Mouse (Mus musculus) heart, adult 2 months (tissue): ENCODE data around the gene Kifc5b. TPM values are rescaled to one million over a fixed set of nuclear protein-coding genes. Genes with fewer than 3 reads are reported as not detected.

ENCODE experiments used
- DNase-seq, 2 experiments: peaks; one replicate each; pipeline ENCODE4 v3.0.0; 2021
- H3K27ac ChIP-seq: fragments of 200-600 bp; 2 replicates; pipeline ENCODE4 v1.8.1; 2022
- H3K27me3 ChIP-seq: fragments of 200-500 bp; 2 replicates; pipeline ENCODE4 v1.6.1; 2012; ENCODE audit warnings: mild to moderate bottlenecking, low read length, inconsistent platforms, mixed read lengths; ENCODE audit not compliant: control insufficient read depth, insufficient read depth
- H3K36me3 ChIP-seq: fragments of 200-500 bp; 2 replicates; pipeline ENCODE4 v1.6.1; 2012; ENCODE audit warnings: low read length, inconsistent platforms; ENCODE audit not compliant: control insufficient read depth, insufficient read depth
- H3K4me1 ChIP-seq: fragments of 200-500 bp; 2 replicates; pipeline ENCODE4 v1.6.1; 2011; ENCODE audit warnings: low read length; ENCODE audit not compliant: control insufficient read depth, insufficient read depth
- H3K4me3 ChIP-seq: fragments of 200-600 bp; 2 replicates; pipeline ENCODE4 v1.8.1; 2022
- H3K79me2 ChIP-seq: fragments of 200-500 bp; replicated peaks from 2 replicates; pipeline ENCODE4 v1.6.1; 2012; ENCODE audit warnings: mild to moderate bottlenecking, inconsistent platforms, low read length, moderate library complexity, mixed read lengths; ENCODE audit not compliant: control insufficient read depth, insufficient read depth
- H3K9ac ChIP-seq: fragments of 200-500 bp; 2 replicates; pipeline ENCODE4 v1.6.1; 2012; ENCODE audit warnings: low read depth, mild to moderate bottlenecking, control low read depth, inconsistent platforms, low read length, mixed read lengths
- CTCF ChIP-seq: fragments of 200-600 bp; IDR thresholded peaks from 2 replicates; pipeline ENCODE4 v1.8.1; 2022; ENCODE audit warnings: antibody characterized with exemption, mild to moderate bottlenecking, moderate library complexity
- EP300 ChIP-seq: fragments of 200-500 bp; IDR thresholded peaks from 2 replicates; pipeline ENCODE4 v1.6.1; 2011; ENCODE audit warnings: low read depth, low read length, control low read depth; ENCODE audit not compliant: insufficient read depth
- POLR2A ChIP-seq: fragments of 200-500 bp; IDR thresholded peaks from 2 replicates; pipeline ENCODE4 v1.6.1; 2011; ENCODE audit warnings: mild to moderate bottlenecking, low read depth, low read length, control low read depth; ENCODE audit not compliant: insufficient read depth
- WGBS: fragments of 180-500 bp; shearing (Covaris S2); methylation state at CpG from one replicate; pipeline ENCODE4 v1.1.7; 2018; 5-methylcytosine and 5-hydroxymethylcytosine counted together
- intact Hi-C: fragments of 180-260 bp; cut with DNase I; formaldehyde crosslinking; loops from one replicate; pipeline ENCODE4 v1.15.1; 2025
- long read RNA-seq: library from polyadenylated mRNA; stranded (forward); transcript quantifications from one replicate; pipeline ENCODE4 v2.0.0, GENCODE M21; 2021
- polyA plus RNA-seq: library from polyadenylated mRNA; depleted of rRNA; stranded (reverse); fragments of >200 nt; gene quantifications from 2 replicates; pipeline ENCODE4 v1.2.3, GENCODE M21; 2012; rRNA removed
- total RNA-seq, 2 experiments: library from RNA; stranded (reverse); gene quantifications; 2 replicates each; pipeline ENCODE4 v1.2.3; 2021

Gene Kifc5b
- total RNA-seq (under 1 TPM; 0.26 to 0.36 TPM), polyA plus RNA-seq (0.62 and 0.79 TPM in 2 replicates)
- long read RNA-seq: 0 reads

- peak; percentile 99 for DNase-seq
- Histone ChIP-seq H3K9ac (peak within 1 kb of the TSS; percentile 70), H3K4me3 (peak within 1 kb of the TSS; percentile 66), H3K27ac (no peak within 1 kb of the TSS; the same call in 1 of the 2 replicates), H3K4me1 (peaks cover 2% of the 10 kb centered on the region; the same call in 1 of the 2 replicates), H3K79me2 (no peaks in the 10 kb centered on the region), H3K36me3 (no peaks in the 10 kb centered on the region), H3K27me3 (no peaks in the 10 kb centered on the region)
- intact Hi-C loops: loop anchor here (2.0 to 5.0 kb wide), 3 partner anchors 30 to 112 kb away; partner anchors contain the start of genes Bak1 and Zbtb9
- WGBS: under 1% methylated on average over 72 of the region's 72 CpGs
- TF ChIP-seq EP300: peak; percentile 97
- no peak for TF ChIP-seq POLR2A
- peak; percentile 95; the same call in 1 of the 2 replicates for TF ChIP-seq CTCF
These were observed at the start of gene Kifc5b for GRCm38 (mm10) chr17:26916711-26917482. Kifc5b (plus strand) TSS chr17:26917091.

- H3K4me1 ChIP-seq: peaks cover 6% of the 10 kb centered on the region; the same call in 1 of the 2 replicates
- no peak overlapping the region for H3K9ac ChIP-seq
- 33% methylated on average over 5 of the region's 5 CpGs for WGBS
- no peaks in the 10 kb centered on the region for H3K36me3 ChIP-seq
- TF ChIP-seq POLR2A (peak; percentile 47; the same call in 1 of the 2 replicates), EP300 (peak; percentile 93; the same call in 1 of the 2 replicates), CTCF (peak; percentile 34)
- H3K79me2 ChIP-seq: no peaks in the 10 kb centered on the region
- DNase-seq: peak; percentile 59 to 85
- intact Hi-C loops: no loop called here
- H3K27me3 ChIP-seq: no peaks in the 10 kb centered on the region
- no peak overlapping the region for H3K4me3 ChIP-seq
- H3K27ac ChIP-seq: peak overlapping the region; percentile 73
These were observed 48.1 kb upstream of the Kifc5b start for GRCm38 (mm10) chr17:26868756-26869155.

- 66% methylated on average over 3 of the region's 3 CpGs for WGBS
- Histone ChIP-seq H3K9ac (no peak overlapping the region), H3K27ac (no peak overlapping the region), H3K4me1 (peaks cover 3% of the 10 kb centered on the region; the same call in 1 of the 2 replicates), H3K4me3 (no peak overlapping the region), H3K79me2 (no peaks in the 10 kb centered on the region; the same call in 1 of the 2 replicates), H3K36me3 (no peaks in the 10 kb centered on the region), H3K27me3 (no peaks in the 10 kb centered on the region)
- DNase-seq: no peak
- intact Hi-C loops: no loop called here
- no peak for TF ChIP-seq POLR2A
- no peak for TF ChIP-seq CTCF
- no peak for TF ChIP-seq EP300
These were observed 44.0 kb upstream of the Kifc5b start for GRCm38 (mm10) chr17:26872870-26873269.

- Histone ChIP-seq H3K4me3 (no peak overlapping the region), H3K36me3 (no peaks in the 10 kb centered on the region), H3K4me1 (peaks cover 2% of the 10 kb centered on the region; the same call in 1 of the 2 replicates), H3K27me3 (no peaks in the 10 kb centered on the region), H3K9ac (no peak overlapping the region), H3K27ac (no peak overlapping the region; the same call in 1 of the 2 replicates), H3K79me2 (no peaks in the 10 kb centered on the region; the same call in 1 of the 2 replicates)
- no peak for DNase-seq
- intact Hi-C loops: no loop called here
- no peak for TF ChIP-seq CTCF
- no peak for TF ChIP-seq EP300
- TF ChIP-seq POLR2A: no peak
- 60% methylated on average over 8 of the region's 8 CpGs for WGBS
These were observed 43.4 kb upstream of the Kifc5b start for GRCm38 (mm10) chr17:26873502-26873901.

- H3K27me3 ChIP-seq: no peaks in the 10 kb centered on the region
- DNase-seq: peak; percentile 29 to 54
- WGBS: 53% methylated on average over 11 of the region's 11 CpGs
- no peaks in the 10 kb centered on the region; the same call in 1 of the 2 replicates for H3K79me2 ChIP-seq
- H3K9ac ChIP-seq: no peak overlapping the region; the same call in 1 of the 2 replicates
- peaks cover 2% of the 10 kb centered on the region; the same call in 1 of the 2 replicates for H3K4me1 ChIP-seq
- H3K27ac ChIP-seq: peak overlapping the region; percentile 48; the same call in 1 of the 2 replicates
- no peak overlapping the region for H3K4me3 ChIP-seq
- TF ChIP-seq POLR2A (no peak), EP300 (no peak), CTCF (no peak)
- H3K36me3 ChIP-seq: no peaks in the 10 kb centered on the region
- intact Hi-C loops: no loop called here
These were observed 42.3 kb upstream of the Kifc5b start for GRCm38 (mm10) chr17:26874542-26874941.
